Mouse (Mus musculus) midbrain, embryonic 13.5 days (tissue): ENCODE measurements at regions not wholly inside any gene's neighbourhood (a gene's known extent, or its start where the extent isn't known, plus 50 kb on each side); places are given as distances from the start of the nearest gene placed in this dataset.

Experiments used
- ATAC-seq: fragments of 200-750 bp; cut with Nextera tagmentation; 2 replicates; pipeline ENCODE4 v1.8.0; 2017; ENCODE audit warnings: mild to moderate bottlenecking, moderate TSS enrichment, moderate library complexity
- H3K27ac ChIP-seq: fragments of 300-500 bp; sonication (generic); 2 replicates; pipeline ENCODE4 v1.5.1; 2015; ENCODE audit warnings: inconsistent platforms, mild to moderate bottlenecking, moderate library complexity
- H3K27me3 ChIP-seq: fragments of 300-500 bp; sonication (generic); 2 replicates; pipeline ENCODE4 v1.6.1; 2015; ENCODE audit warnings: mild to moderate bottlenecking, inconsistent platforms
- H3K36me3 ChIP-seq: fragments of 300-500 bp; sonication (generic); 2 replicates; pipeline ENCODE4 v1.6.1; 2015; ENCODE audit warnings: mild to moderate bottlenecking, inconsistent platforms
- H3K4me1 ChIP-seq: fragments of 300-500 bp; sonication (generic); replicated peaks from 2 replicates; pipeline ENCODE4 v1.6.1; 2015; ENCODE audit warnings: inconsistent platforms
- H3K4me2 ChIP-seq: fragments of 300-500 bp; sonication (generic); replicated peaks from 2 replicates; pipeline ENCODE4 v1.6.1; 2015; ENCODE audit warnings: moderate library complexity, mild to moderate bottlenecking, inconsistent platforms
- H3K4me3 ChIP-seq: fragments of 300-500 bp; sonication (generic); replicated peaks from 2 replicates; pipeline ENCODE4 v1.5.1; 2015; ENCODE audit warnings: mild to moderate bottlenecking, inconsistent platforms
- H3K9ac ChIP-seq: fragments of 300-500 bp; sonication (generic); replicated peaks from 2 replicates; pipeline ENCODE4 v1.6.1; 2015; ENCODE audit warnings: mild to moderate bottlenecking, inconsistent platforms
- H3K9me3 ChIP-seq: fragments of 300-500 bp; sonication (generic); 2 replicates; pipeline ENCODE4 v1.6.1; 2016; ENCODE audit warnings: mild to moderate bottlenecking, inconsistent platforms
- WGBS: fragments of 180-500 bp; shearing (Covaris S2); methylation state at CpG from one replicate; pipeline ENCODE4 v1.1.7; 2015; 5-methylcytosine and 5-hydroxymethylcytosine counted together

DNA sequence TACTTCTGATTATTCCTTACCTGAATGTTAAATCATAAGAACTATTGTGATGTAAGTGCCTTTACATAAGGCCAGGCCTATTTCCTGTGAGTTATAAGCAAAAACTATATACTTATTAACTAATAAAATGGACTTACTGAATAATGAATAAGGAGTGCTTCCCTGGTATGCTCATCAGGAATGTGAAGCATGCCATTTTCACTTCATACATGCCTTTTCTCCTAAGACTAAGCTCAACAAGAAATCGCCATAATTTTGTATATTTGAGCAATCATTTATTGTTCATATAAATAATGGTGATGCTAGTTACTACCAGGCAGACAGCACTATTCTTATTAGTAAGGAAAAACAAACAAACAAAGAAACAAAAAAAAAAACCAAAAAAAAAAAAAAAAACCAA lies 969.1 kb downstream of the Serpinb8 start:
- Histone ChIP-seq H3K27me3 (no peaks in the 10 kb centered on the region), H3K4me2 (no peak overlapping the region), H3K9me3 (no peaks in the 10 kb centered on the region), H3K27ac (no peak overlapping the region), H3K4me1 (no peaks in the 10 kb centered on the region), H3K36me3 (no peaks in the 10 kb centered on the region), H3K9ac (no peak overlapping the region), H3K4me3 (no peak overlapping the region)
- 90% methylated on average over 1 of the region's 1 CpGs for WGBS
- ATAC-seq: no peak

DNA sequence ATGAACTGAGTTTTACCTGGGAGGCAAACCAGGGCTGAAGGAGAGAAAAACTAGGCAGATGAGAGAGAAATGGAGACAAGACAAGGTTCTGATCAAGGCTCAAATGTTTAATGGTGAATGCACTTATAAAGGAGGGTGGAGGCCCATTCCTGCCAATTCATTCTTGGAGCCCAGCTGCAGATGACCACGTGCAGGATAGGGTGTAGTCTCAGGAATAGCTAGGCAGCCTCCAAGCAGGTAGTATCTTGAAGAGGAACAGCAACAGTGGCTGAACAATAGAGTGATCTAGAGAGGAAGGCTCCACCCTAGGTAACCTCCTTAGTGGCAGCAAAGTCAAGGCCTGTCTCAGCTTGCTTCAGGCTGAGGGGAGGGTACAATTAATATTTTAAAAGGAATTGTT lies 973.2 kb downstream of the Serpinb8 start:
- H3K9ac ChIP-seq: no peak overlapping the region
- 64% methylated on average over 1 of the region's 1 CpGs for WGBS
- ATAC-seq: no peak
- no peak overlapping the region for H3K4me3 ChIP-seq
- no peaks in the 10 kb centered on the region for H3K27me3 ChIP-seq
- no peak overlapping the region for H3K27ac ChIP-seq
- no peaks in the 10 kb centered on the region for H3K9me3 ChIP-seq
- H3K36me3 ChIP-seq: no peaks in the 10 kb centered on the region
- no peaks in the 10 kb centered on the region for H3K4me1 ChIP-seq
- H3K4me2 ChIP-seq: no peak overlapping the region

DNA sequence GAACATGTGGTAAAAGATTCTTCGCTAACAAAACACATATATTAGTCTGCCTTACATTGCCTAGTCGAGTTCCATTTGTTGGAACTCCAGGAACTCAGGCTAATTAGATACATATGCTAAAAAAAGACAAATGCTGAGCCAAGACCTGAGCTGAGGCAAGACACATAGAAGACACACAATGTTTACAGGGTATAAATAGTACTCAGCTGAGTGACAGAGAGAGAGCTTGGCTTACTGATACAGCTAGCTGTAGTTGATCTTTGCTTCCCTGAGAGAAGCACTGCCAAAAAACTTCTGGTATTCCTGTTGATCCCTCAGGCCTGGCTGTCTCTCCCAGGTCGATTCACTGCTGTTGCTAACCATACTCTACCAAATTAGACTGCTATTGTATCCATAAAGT lies 982.2 kb downstream of the Serpinb8 start:
- ATAC-seq: no peak

DNA sequence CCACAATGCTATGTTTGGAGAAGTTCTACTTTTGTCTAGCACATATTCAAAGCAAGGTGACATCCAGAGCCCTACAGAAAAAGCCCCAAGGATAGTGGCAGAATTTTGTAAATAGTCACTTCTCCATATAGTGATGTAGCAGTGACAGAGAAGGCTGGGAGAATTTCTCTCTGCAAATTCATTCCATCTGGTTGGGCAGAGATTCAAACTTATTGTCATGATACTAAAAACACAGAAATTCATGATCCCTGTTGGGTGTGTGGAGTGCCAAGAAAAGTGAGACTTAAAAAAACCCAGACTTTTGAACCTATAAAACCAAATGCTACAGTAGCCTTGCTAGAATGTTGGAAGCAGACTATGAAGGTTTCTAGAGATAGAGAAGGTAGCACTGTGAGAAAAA lies 983.0 kb downstream of the Serpinb8 start:
- no peak for ATAC-seq
- Histone ChIP-seq H3K9ac (no peak overlapping the region), H3K4me3 (no peak overlapping the region), H3K36me3 (no peaks in the 10 kb centered on the region), H3K4me2 (no peak overlapping the region), H3K27me3 (no peaks in the 10 kb centered on the region), H3K27ac (no peak overlapping the region), H3K9me3 (no peaks in the 10 kb centered on the region), H3K4me1 (no peaks in the 10 kb centered on the region)

More for the DNA sequence above, 982.2 kb downstream of the Serpinb8 start:
- Histone ChIP-seq H3K4me1 (no peaks in the 10 kb centered on the region), H3K27me3 (no peaks in the 10 kb centered on the region), H3K4me2 (no peak overlapping the region), H3K9ac (no peak overlapping the region), H3K9me3 (no peaks in the 10 kb centered on the region), H3K4me3 (no peak overlapping the region), H3K36me3 (no peaks in the 10 kb centered on the region), H3K27ac (no peak overlapping the region)
- WGBS: 60% methylated on average over 3 of the region's 3 CpGs

- Histone ChIP-seq H3K9ac (no peak overlapping the region), H3K36me3 (no peaks in the 10 kb centered on the region), H3K4me1 (no peaks in the 10 kb centered on the region), H3K4me2 (no peak overlapping the region), H3K27ac (no peak overlapping the region), H3K27me3 (no peaks in the 10 kb centered on the region), H3K9me3 (no peaks in the 10 kb centered on the region), H3K4me3 (no peak overlapping the region)
- no peak for ATAC-seq
- 83% methylated on average over 6 of the region's 6 CpGs for WGBS
These were observed 987.0 kb downstream of the Serpinb8 start for GRCm38 (mm10) chr1:108576806-108577205.

- ATAC-seq: peak; percentile 79
- no peaks in the 10 kb centered on the region for H3K36me3 ChIP-seq
- H3K27me3 ChIP-seq: no peaks in the 10 kb centered on the region
- H3K4me3 ChIP-seq: no peak overlapping the region
- WGBS: 78% methylated on average over 3 of the region's 3 CpGs
- H3K4me1 ChIP-seq: no peaks in the 10 kb centered on the region
- no peaks in the 10 kb centered on the region for H3K9me3 ChIP-seq
- no peak overlapping the region for H3K4me2 ChIP-seq
- H3K27ac ChIP-seq: no peak overlapping the region
- no peak overlapping the region for H3K9ac ChIP-seq
These were observed 988.0 kb downstream of the Serpinb8 start for GRCm38 (mm10) chr1:108577793-108578192.

DNA sequence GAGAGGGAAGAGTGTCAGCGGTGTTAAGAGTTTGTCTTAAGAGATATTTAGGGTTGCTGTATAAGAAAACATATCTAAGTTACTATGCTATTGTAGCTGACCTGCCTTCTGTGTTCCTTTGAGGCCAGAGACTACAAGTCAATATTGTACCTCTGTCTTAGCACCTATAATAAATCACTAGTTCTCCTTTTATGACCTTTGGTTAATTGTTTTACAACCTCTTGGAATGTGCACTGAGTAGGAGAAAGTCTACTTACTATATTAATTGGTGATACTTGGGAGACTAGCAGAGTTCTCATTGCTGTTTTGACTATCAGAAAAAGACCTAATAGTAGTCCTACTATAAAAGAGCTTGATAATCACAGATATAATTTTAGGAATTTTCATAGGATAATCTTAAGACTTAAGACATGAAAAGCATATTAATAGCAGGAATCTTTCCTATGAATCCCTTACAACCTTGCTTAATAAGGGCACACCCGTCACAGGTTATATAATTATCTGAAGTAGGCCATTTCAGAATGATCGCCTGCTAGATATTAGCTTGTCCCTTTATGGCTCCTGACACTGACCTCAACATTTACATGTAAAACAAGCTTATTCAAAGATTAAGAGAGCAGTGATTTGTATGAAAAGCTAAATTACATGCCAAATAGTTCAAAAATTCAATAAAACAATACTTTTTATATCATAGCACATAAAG lies 1003.1 kb downstream of the Serpinb8 start:
- Histone ChIP-seq H3K9me3 (no peaks in the 10 kb centered on the region), H3K27me3 (no peaks in the 10 kb centered on the region), H3K36me3 (no peaks in the 10 kb centered on the region), H3K4me3 (no peak overlapping the region), H3K4me2 (no peak overlapping the region), H3K9ac (no peak overlapping the region), H3K4me1 (no peaks in the 10 kb centered on the region), H3K27ac (no peak overlapping the region)
- no peak for ATAC-seq
- WGBS: 91% methylated on average over 3 of the region's 3 CpGs

GRCm38 (mm10) chr1:108597129-108597528 lies 1007.3 kb downstream of the Serpinb8 start:
- H3K9me3 ChIP-seq: no peaks in the 10 kb centered on the region
- H3K4me1 ChIP-seq: no peaks in the 10 kb centered on the region
- no peaks in the 10 kb centered on the region for H3K27me3 ChIP-seq
- no peak for ATAC-seq
- no peak overlapping the region for H3K9ac ChIP-seq
- H3K36me3 ChIP-seq: no peaks in the 10 kb centered on the region
- H3K27ac ChIP-seq: no peak overlapping the region
- WGBS: 93% methylated on average over 11 of the region's 11 CpGs
- H3K4me3 ChIP-seq: no peak overlapping the region
- H3K4me2 ChIP-seq: no peak overlapping the region
